Mouse (Mus musculus) myocyte (in vitro differentiated cells): Measurements from ENCODE around the gene Rabgap1l. TPM values are rescaled to one million over a fixed set of nuclear protein-coding genes. Genes with fewer than 3 reads are reported as not detected.

Experiments used
- H3K27me3 ChIP-seq: one replicate; pipeline ENCODE4 v1.6.1; 2011; ENCODE audit not compliant: control insufficient read depth, insufficient read depth, insufficient read length
- H3K36me3 ChIP-seq: one replicate; pipeline ENCODE4 v1.6.1; 2011; ENCODE audit not compliant: control insufficient read depth, insufficient read depth
- H3K4me2 ChIP-seq: one replicate; pipeline ENCODE4 v1.6.1; 2011; ENCODE audit warnings: low read depth, control low read depth
- H3K4me3 ChIP-seq: one replicate; pipeline ENCODE4 v1.5.1; 2011; ENCODE audit warnings: mild to moderate bottlenecking, control low read depth, moderate library complexity
- H3K79me2 ChIP-seq: one replicate; pipeline ENCODE4 v1.6.1; 2011; ENCODE audit not compliant: control insufficient read depth, insufficient read depth
- H3ac ChIP-seq: one replicate; pipeline ENCODE4 v1.6.1; 2011; ENCODE audit not compliant: control insufficient read depth, insufficient read length
- CEBPB ChIP-seq: IDR thresholded peaks from 2 replicates; pipeline ENCODE4 v1.6.1; 2011; ENCODE audit warnings: mild to moderate bottlenecking, moderate library complexity; ENCODE audit not compliant: poor library complexity, insufficient read depth, severe bottlenecking
- E2F4 ChIP-seq: IDR thresholded peaks from one replicate; pipeline ENCODE4 v1.6.1; 2011; ENCODE audit warnings: mild to moderate bottlenecking, control low read depth, moderate library complexity; ENCODE audit not compliant: insufficient read depth
- MAX ChIP-seq: IDR thresholded peaks from one replicate; pipeline ENCODE4 v1.6.1; 2011; ENCODE audit warnings: low read depth, mild to moderate bottlenecking, control low read depth
- MYOD1 ChIP-seq, 3 experiments: IDR thresholded peaks; one replicate each; pipeline ENCODE4 v1.6.1; 2011; ENCODE audit warnings: control low read depth in 2 of 3, low read depth in 2 of 3, mild to moderate bottlenecking in 2 of 3, moderate library complexity in 1 of 3; ENCODE audit not compliant: insufficient read length in 2 of 3, control insufficient read depth in 1 of 3
- MYOG ChIP-seq, 3 experiments: IDR thresholded peaks; one replicate each; pipeline ENCODE4 v1.6.1; 2011; ENCODE audit warnings: control low read depth in 2 of 3, low read depth in 2 of 3, mild to moderate bottlenecking in 2 of 3; ENCODE audit not compliant: insufficient read length in 2 of 3, control insufficient read depth in 1 of 3, insufficient read depth in 1 of 3
- POLR2A ChIP-seq: IDR thresholded peaks from one replicate; pipeline ENCODE4 v1.6.1; 2011; ENCODE audit warnings: low read depth, mild to moderate bottlenecking, control low read depth, moderate library complexity; ENCODE audit not compliant: insufficient read length
- POLR2AphosphoS2 ChIP-seq: IDR thresholded peaks from one replicate; pipeline ENCODE4 v1.6.1; 2011; ENCODE audit warnings: low read depth, control low read depth; ENCODE audit not compliant: insufficient read length
- REST ChIP-seq: IDR thresholded peaks from one replicate; pipeline ENCODE4 v1.6.1; 2011; ENCODE audit warnings: mild to moderate bottlenecking, control low read depth, moderate library complexity; ENCODE audit not compliant: insufficient read depth, insufficient read length
- SRF ChIP-seq: IDR thresholded peaks from one replicate; pipeline ENCODE4 v1.6.1; 2011; ENCODE audit warnings: low read depth; ENCODE audit not compliant: control insufficient read depth, insufficient read length
- TCF12 ChIP-seq: IDR thresholded peaks from one replicate; pipeline ENCODE4 v1.6.1; 2011; ENCODE audit warnings: mild to moderate bottlenecking, control low read depth; ENCODE audit not compliant: poor library complexity, insufficient read depth, severe bottlenecking
- TCF3 ChIP-seq: IDR thresholded peaks from one replicate; pipeline ENCODE4 v1.6.1; 2011; ENCODE audit warnings: low read depth, control low read depth; ENCODE audit not compliant: insufficient read length
- USF1 ChIP-seq: IDR thresholded peaks from one replicate; pipeline ENCODE4 v1.6.1; 2011; ENCODE audit warnings: low read depth, mild to moderate bottlenecking, control low read depth, moderate library complexity
- polyA plus RNA-seq: library from polyadenylated mRNA; unstranded; fragments of >200 nt; fragmentation: generic; extraction: Trizol; gene quantifications from one replicate; pipeline ENCODE4 v1.2.1, GENCODE M21; 2012; ENCODE audit warnings: missing spikeins

Rabgap1l gene
- polyA plus RNA-seq, 1 experiment = 6.3 TPM

GRCm38 (mm10) chr1:160496906-160497577 is 296.0 kb downstream of the Rabgap1l start:
- Histone ChIP-seq H3K36me3 (no peaks in the 10 kb centered on the region), H3ac (no peak overlapping the region), H3K4me2 (no peak overlapping the region), H3K4me3 (no peak overlapping the region), H3K27me3 (no peaks in the 10 kb centered on the region), H3K79me2 (no peaks in the 10 kb centered on the region)
- no peak for TF ChIP-seq TCF3
- TF ChIP-seq POLR2AphosphoS2 = no peak
- TF ChIP-seq SRF = no peak
- TF ChIP-seq E2F4 = no peak
- TF ChIP-seq MYOD1 (IDR thresholded peaks at IDR 0.05; ENCODE audit: control insufficient read depth in 1 of 3, insufficient read length in 2 of 3, low read depth in 2 of 3) = no peak
- TF ChIP-seq MYOG (IDR thresholded peaks at IDR 0.05; ENCODE audit: control insufficient read depth in 1 of 3, insufficient read depth in 1 of 3, insufficient read length in 2 of 3, low read depth in 2 of 3) = no peak
- TF ChIP-seq USF1 = no peak
- no peak for TF ChIP-seq REST
- TF ChIP-seq CEBPB = no peak
- no peak for TF ChIP-seq POLR2A
- no peak for TF ChIP-seq MAX
- TF ChIP-seq TCF12 = no peak

- H3K4me2 ChIP-seq = no peak overlapping the region
- no peak overlapping the region for H3ac ChIP-seq
- no peak overlapping the region for H3K4me3 ChIP-seq
- no peaks in the 10 kb centered on the region for H3K36me3 ChIP-seq
- H3K27me3 ChIP-seq = no peaks in the 10 kb centered on the region
- H3K79me2 ChIP-seq = no peaks in the 10 kb centered on the region
- TF ChIP-seq TCF3 = no peak
- TF ChIP-seq MYOD1 (IDR thresholded peaks at IDR 0.05; ENCODE audit: control insufficient read depth in 1 of 3, insufficient read length in 2 of 3, low read depth in 2 of 3) = peak; percentile 32 to 60 (median 53)
Measured at GRCm38 (mm10) chr1:160485731-160486130, 307.3 kb downstream of the Rabgap1l start.

GRCm38 (mm10) chr1:160485028-160485427 is 308.0 kb downstream of the Rabgap1l start:
- no peak overlapping the region for H3K4me2 ChIP-seq
- no peaks in the 10 kb centered on the region for H3K79me2 ChIP-seq
- H3ac ChIP-seq = no peak overlapping the region
- no peaks in the 10 kb centered on the region for H3K27me3 ChIP-seq
- TF ChIP-seq E2F4 = no peak
- TF ChIP-seq MYOG (IDR thresholded peaks at IDR 0.05; ENCODE audit: control insufficient read depth in 1 of 3, insufficient read depth in 1 of 3, insufficient read length in 2 of 3, low read depth in 2 of 3) = no peak
- no peak for TF ChIP-seq MAX
- TF ChIP-seq CEBPB = no peak
- TF ChIP-seq TCF3 = no peak
- TF ChIP-seq SRF = no peak
- TF ChIP-seq REST = no peak
- TF ChIP-seq POLR2A = no peak
- TF ChIP-seq TCF12 = no peak
- TF ChIP-seq USF1 = no peak
- no peak for TF ChIP-seq POLR2AphosphoS2
- TF ChIP-seq MYOD1 (IDR thresholded peaks at IDR 0.05; ENCODE audit: control insufficient read depth in 1 of 3, insufficient read length in 2 of 3, low read depth in 2 of 3) = no peak
- no peaks in the 10 kb centered on the region for H3K36me3 ChIP-seq
- H3K4me3 ChIP-seq = no peak overlapping the region

GRCm38 (mm10) chr1:160481643-160482042 is 311.4 kb downstream of the Rabgap1l start:
- Histone ChIP-seq H3ac (no peak overlapping the region), H3K4me2 (no peak overlapping the region), H3K4me3 (no peak overlapping the region), H3K36me3 (no peaks in the 10 kb centered on the region), H3K27me3 (no peaks in the 10 kb centered on the region), H3K79me2 (no peaks in the 10 kb centered on the region)
- TF ChIP-seq POLR2AphosphoS2 = no peak
- no peak for TF ChIP-seq MYOG (IDR thresholded peaks at IDR 0.05; ENCODE audit: control insufficient read depth in 1 of 3, insufficient read depth in 1 of 3, insufficient read length in 2 of 3, low read depth in 2 of 3)

GRCm38 (mm10) chr1:160467443-160467842 is 325.6 kb downstream of the Rabgap1l start:
- Histone ChIP-seq H3ac (no peak overlapping the region), H3K4me3 (no peak overlapping the region), H3K79me2 (no peaks in the 10 kb centered on the region), H3K27me3 (no peaks in the 10 kb centered on the region), H3K4me2 (no peak overlapping the region), H3K36me3 (no peaks in the 10 kb centered on the region)
- TF ChIP-seq SRF = no peak
- TF ChIP-seq MYOD1 (IDR thresholded peaks at IDR 0.05; ENCODE audit: control insufficient read depth in 1 of 3, insufficient read length in 2 of 3, low read depth in 2 of 3) = peak in 2 of 3 experiments; percentile 52 to 53
